Mouse (Mus musculus): Measurements from ENCODE around the gene Haus3. TPM values are rescaled to one million over a fixed set of nuclear protein-coding genes. Genes with fewer than 3 reads are reported as not detected.

Gene Haus3
- total RNA-seq (2014; rRNA removed): 3.9 and 4.0 TPM in 2 replicates
- 0.17 and 0.27 TPM in 2 replicates for polyA plus RNA-seq (2012; rRNA removed)

DNA sequence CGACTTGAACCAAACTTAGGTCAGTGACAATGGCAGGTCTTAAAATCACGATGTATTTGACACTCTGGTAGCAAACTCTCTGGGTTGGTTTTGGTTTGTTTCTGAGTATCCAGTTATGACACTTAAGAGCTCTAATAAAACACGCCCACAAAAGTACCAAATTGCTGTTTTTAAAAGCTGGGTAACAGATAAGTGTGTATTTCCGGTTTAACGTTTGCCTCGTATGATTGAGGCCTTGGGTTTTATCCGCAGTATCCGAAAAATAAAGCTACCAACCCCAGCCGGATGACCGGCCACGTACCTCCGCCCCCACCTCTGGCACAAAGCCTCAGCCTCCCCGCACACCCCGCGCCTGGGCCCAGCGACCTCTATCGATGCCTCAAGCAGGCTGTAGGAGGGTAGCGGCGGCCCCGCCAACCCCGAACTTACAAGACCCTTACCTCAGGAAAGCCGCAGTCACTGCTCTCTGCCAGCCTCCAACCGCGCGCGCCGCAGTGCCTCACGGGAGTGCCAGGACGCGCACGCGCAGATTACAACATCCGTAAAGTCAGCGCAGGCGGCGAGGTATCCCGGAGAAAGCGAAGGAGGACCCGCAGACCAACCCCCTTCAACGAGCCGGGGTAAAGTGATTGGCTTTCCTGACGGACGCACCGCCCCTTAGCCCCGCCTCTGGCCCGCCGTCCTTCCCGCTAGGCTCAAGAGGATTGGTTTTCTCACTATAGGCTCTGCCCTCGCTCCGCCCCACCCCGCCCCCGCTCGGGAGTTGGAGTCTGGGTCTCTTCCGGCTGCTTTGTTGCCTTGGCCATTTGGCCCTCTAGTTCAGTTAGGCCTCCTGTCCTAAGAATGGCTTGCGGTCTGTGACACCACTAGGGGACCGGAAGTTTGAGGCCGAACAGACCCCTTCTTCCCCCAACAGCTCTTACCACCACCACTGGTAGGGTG lies at the start of gene Haus3, which contains the start of gene Poln:
Gene Haus3, minus strand, starts transcription at position 578 of the 942 bp plus-strand sequence.
Gene Poln, minus strand, starts transcription at position 499 of the 942 bp plus-strand sequence.
- peak; percentile 82 for TF ChIP-seq POLR2A (IDR thresholded peaks at IDR 0.05; ENCODE audit: extremely low read depth, insufficient read depth, low read length)
- peak; percentile 40 for TF ChIP-seq CTCF (IDR thresholded peaks at IDR 0.05; ENCODE audit: low read depth, low read length)
- peaks cover 4% of the 10 kb centered on the region; the same call in 1 of the 2 replicates for H3K4me1 ChIP-seq (ENCODE audit: control insufficient read depth, insufficient read depth, low read length)
- H3K27me3 ChIP-seq (ENCODE audit: control insufficient read depth, insufficient read depth, low read length): no peaks in the 10 kb centered on the region
- H3K27ac ChIP-seq (replicated peaks; ENCODE audit: insufficient read depth, low read depth, low read length): peak within 1 kb of the TSS; percentile 89
- peak within 1 kb of the TSS; percentile 81 for H3K4me3 ChIP-seq (ENCODE audit: insufficient read depth, low read depth, low read length)
- no peaks in the 10 kb centered on the region; the same call in 1 of the 2 replicates for H3K79me2 ChIP-seq (ENCODE audit: control insufficient read depth, insufficient read depth, low read length)
- peaks cover 4% of the 10 kb centered on the region; the same call in 1 of the 2 replicates for H3K36me3 ChIP-seq (ENCODE audit: control insufficient read depth, insufficient read depth, low read length)
- peak within 1 kb of the TSS; percentile 90 for H3K9ac ChIP-seq (ENCODE audit: low read depth, low read length)
- peak; percentile 95 for DNase-seq (ENCODE audit: extremely low read depth, low read depth, low spot score)
- WGBS: under 1% methylated on average over 57 of the region's 57 CpGs

DNA sequence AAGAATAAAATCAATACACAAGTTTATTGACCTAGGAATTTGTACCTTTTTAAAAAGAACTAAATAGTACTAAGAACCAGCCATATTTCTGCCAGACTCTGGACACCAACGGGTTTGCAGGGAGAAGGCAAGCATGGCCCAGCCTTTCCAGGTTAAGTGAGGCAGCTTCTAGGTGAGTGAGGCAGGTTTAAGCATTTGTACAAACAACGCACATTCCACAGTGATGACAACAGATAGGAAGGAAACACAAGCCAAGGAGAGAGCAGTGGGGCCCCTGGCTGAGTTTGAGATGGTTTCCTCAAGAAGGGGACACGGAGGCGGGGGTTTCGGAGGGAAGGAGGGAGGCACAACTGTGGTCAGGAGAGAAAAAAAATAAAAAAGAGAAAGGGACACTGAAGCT lies 49.3 kb upstream of the Haus3 start:
- no peaks in the 10 kb centered on the region for H3K36me3 ChIP-seq (ENCODE audit: control insufficient read depth, insufficient read depth, low read length)
- no peak overlapping the region for H3K27ac ChIP-seq (replicated peaks; ENCODE audit: insufficient read depth, low read depth, low read length)
- H3K79me2 ChIP-seq (ENCODE audit: control insufficient read depth, insufficient read depth, low read length): no peaks in the 10 kb centered on the region
- TF ChIP-seq CTCF (IDR thresholded peaks at IDR 0.05; ENCODE audit: low read depth, low read length) (no peak), POLR2A (IDR thresholded peaks at IDR 0.05; ENCODE audit: extremely low read depth, insufficient read depth, low read length) (no peak)
- H3K27me3 ChIP-seq (ENCODE audit: control insufficient read depth, insufficient read depth, low read length): no peaks in the 10 kb centered on the region
- peak; percentile 69 for DNase-seq (ENCODE audit: extremely low read depth, low read depth, low spot score)
- H3K4me3 ChIP-seq (ENCODE audit: insufficient read depth, low read depth, low read length): no peak overlapping the region
- 49% methylated on average over 5 of the region's 5 CpGs for WGBS
- H3K9ac ChIP-seq (ENCODE audit: low read depth, low read length): no peak overlapping the region
- H3K4me1 ChIP-seq (ENCODE audit: control insufficient read depth, insufficient read depth, low read length): peaks cover 9% of the 10 kb centered on the region

DNA sequence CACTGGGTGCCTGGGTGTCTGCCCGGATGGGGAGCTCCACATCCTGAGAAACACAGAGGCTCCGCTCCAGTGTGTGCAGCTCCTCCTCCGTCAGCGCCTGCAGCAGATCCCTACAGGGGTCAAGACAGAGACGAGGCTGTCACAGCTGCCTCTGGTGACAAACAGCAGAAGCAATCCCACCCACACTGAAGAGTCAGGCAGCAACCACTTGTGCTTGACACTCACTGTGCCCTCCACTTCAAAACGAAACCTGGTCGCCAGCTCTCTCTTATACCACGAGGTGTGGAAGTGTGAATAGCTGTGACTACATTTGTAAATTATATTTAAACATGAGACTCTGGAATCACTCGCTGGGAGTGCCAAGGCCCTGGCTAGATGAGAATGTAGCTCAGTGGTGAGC lies 48.4 kb upstream of the Haus3 start:
- no peak for DNase-seq (ENCODE audit: extremely low read depth, low read depth, low spot score)
- 71% methylated on average over 9 of the region's 9 CpGs for WGBS
- Histone ChIP-seq H3K4me1 (ENCODE audit: control insufficient read depth, insufficient read depth, low read length) (peaks cover 9% of the 10 kb centered on the region), H3K79me2 (ENCODE audit: control insufficient read depth, insufficient read depth, low read length) (no peaks in the 10 kb centered on the region), H3K36me3 (ENCODE audit: control insufficient read depth, insufficient read depth, low read length) (no peaks in the 10 kb centered on the region), H3K9ac (ENCODE audit: low read depth, low read length) (no peak overlapping the region), H3K27me3 (ENCODE audit: control insufficient read depth, insufficient read depth, low read length) (no peaks in the 10 kb centered on the region), H3K27ac (replicated peaks; ENCODE audit: insufficient read depth, low read depth, low read length) (no peak overlapping the region), H3K4me3 (ENCODE audit: insufficient read depth, low read depth, low read length) (no peak overlapping the region)
- TF ChIP-seq POLR2A (IDR thresholded peaks at IDR 0.05; ENCODE audit: extremely low read depth, insufficient read depth, low read length) (no peak), CTCF (IDR thresholded peaks at IDR 0.05; ENCODE audit: low read depth, low read length) (no peak)

DNA sequence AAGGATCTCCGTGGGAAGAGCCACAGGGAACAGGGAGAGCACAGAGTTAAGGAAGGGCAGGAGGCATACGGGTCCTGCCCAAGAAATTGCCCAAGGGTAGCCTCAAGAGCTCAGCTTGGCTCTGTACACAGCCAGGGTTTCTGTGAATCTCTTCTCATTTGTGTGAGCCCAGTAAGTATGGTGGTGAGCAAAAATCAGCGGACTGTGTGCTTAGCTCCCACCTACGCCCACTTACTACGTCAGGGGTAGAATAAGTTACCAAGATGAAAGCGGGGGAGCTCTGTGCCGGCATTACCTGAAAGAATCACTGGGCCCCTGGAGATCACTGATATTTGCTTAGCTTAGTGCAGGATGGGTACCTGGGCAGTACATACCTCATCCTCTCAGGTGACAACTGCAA lies 46.7 kb upstream of the Haus3 start:
- Histone ChIP-seq H3K79me2 (ENCODE audit: control insufficient read depth, insufficient read depth, low read length) (no peaks in the 10 kb centered on the region), H3K4me1 (ENCODE audit: control insufficient read depth, insufficient read depth, low read length) (peaks cover 9% of the 10 kb centered on the region), H3K27me3 (ENCODE audit: control insufficient read depth, insufficient read depth, low read length) (no peaks in the 10 kb centered on the region), H3K36me3 (ENCODE audit: control insufficient read depth, insufficient read depth, low read length) (no peaks in the 10 kb centered on the region), H3K27ac (replicated peaks; ENCODE audit: insufficient read depth, low read depth, low read length) (no peak overlapping the region), H3K9ac (ENCODE audit: low read depth, low read length) (no peak overlapping the region), H3K4me3 (ENCODE audit: insufficient read depth, low read depth, low read length) (no peak overlapping the region)
- WGBS: 87% methylated on average over 7 of the region's 7 CpGs
- TF ChIP-seq CTCF (IDR thresholded peaks at IDR 0.05; ENCODE audit: low read depth, low read length) (no peak), POLR2A (IDR thresholded peaks at IDR 0.05; ENCODE audit: extremely low read depth, insufficient read depth, low read length) (no peak)
- no peak for DNase-seq (ENCODE audit: extremely low read depth, low read depth, low spot score)

DNA sequence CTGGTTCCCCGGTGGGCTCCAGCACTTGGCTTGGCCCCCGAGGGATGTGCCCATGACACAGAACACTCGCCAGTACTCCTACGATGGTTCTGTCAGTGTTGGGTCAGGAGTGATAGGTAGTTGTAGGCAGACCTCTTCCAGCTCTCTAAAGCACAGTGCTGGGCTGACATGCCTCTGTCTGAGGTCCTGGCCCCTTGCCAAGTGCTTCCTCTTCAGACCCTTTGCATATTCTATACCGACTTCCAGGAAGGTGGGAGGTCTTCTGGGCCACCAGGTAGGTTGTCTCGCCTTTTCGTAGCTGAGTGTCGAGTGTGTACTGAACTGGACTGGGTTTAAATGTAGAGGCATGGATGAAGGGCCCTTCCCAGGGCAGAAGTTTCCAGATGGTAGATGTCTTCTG lies 44.3 kb upstream of the Haus3 start:
- 81% methylated on average over 8 of the region's 8 CpGs for WGBS
- Histone ChIP-seq H3K79me2 (ENCODE audit: control insufficient read depth, insufficient read depth, low read length) (no peaks in the 10 kb centered on the region), H3K27me3 (ENCODE audit: control insufficient read depth, insufficient read depth, low read length) (no peaks in the 10 kb centered on the region), H3K4me1 (ENCODE audit: control insufficient read depth, insufficient read depth, low read length) (peaks cover 3% of the 10 kb centered on the region), H3K9ac (ENCODE audit: low read depth, low read length) (no peak overlapping the region), H3K27ac (replicated peaks; ENCODE audit: insufficient read depth, low read depth, low read length) (no peak overlapping the region), H3K36me3 (ENCODE audit: control insufficient read depth, insufficient read depth, low read length) (no peaks in the 10 kb centered on the region), H3K4me3 (ENCODE audit: insufficient read depth, low read depth, low read length) (no peak overlapping the region)
- DNase-seq (ENCODE audit: extremely low read depth, low read depth, low spot score): no peak
- TF ChIP-seq CTCF (IDR thresholded peaks at IDR 0.05; ENCODE audit: low read depth, low read length) (no peak), POLR2A (IDR thresholded peaks at IDR 0.05; ENCODE audit: extremely low read depth, insufficient read depth, low read length) (no peak)
